Mouse (Mus musculus) cortical plate, adult 2 months (tissue): ENCODE data around the gene Dtx4. TPM values are rescaled to one million over a fixed set of nuclear protein-coding genes. Genes with fewer than 3 reads are reported as not detected.

Source experiments
- H3K27ac ChIP-seq: fragments of 200-500 bp; 2 replicates; pipeline ENCODE4 v1.5.1; 2012; ENCODE audit warnings: low read length, control low read depth, inconsistent platforms; ENCODE audit not compliant: insufficient read depth
- H3K4me1 ChIP-seq: fragments of 200-500 bp; 2 replicates; pipeline ENCODE4 v1.6.1; 2011; ENCODE audit warnings: low read length; ENCODE audit not compliant: control insufficient read depth, insufficient read depth
- H3K4me3 ChIP-seq: fragments of 200-500 bp; 2 replicates; pipeline ENCODE4 v1.5.1; 2011; ENCODE audit warnings: mild to moderate bottlenecking, low read length, control low read depth; ENCODE audit not compliant: insufficient read depth
- CTCF ChIP-seq: fragments of 200-500 bp; IDR thresholded peaks from 2 replicates; pipeline ENCODE4 v1.5.1; 2011; ENCODE audit warnings: mild to moderate bottlenecking, control low read depth, low read length; ENCODE audit not compliant: insufficient read depth; ENCODE audit errors: extremely low read depth
- POLR2A ChIP-seq: fragments of 200-500 bp; IDR thresholded peaks from 2 replicates; pipeline ENCODE4 v1.6.1; 2011; ENCODE audit warnings: mild to moderate bottlenecking, low read length, control low read depth; ENCODE audit not compliant: insufficient read depth; ENCODE audit errors: extremely low read depth
- polyA plus RNA-seq: library from polyadenylated mRNA; depleted of rRNA; stranded (reverse); fragments of >200 nt; gene quantifications from 2 replicates; pipeline ENCODE4 v1.2.3, GENCODE M21; 2012

The Dtx4 gene
- polyA plus RNA-seq, 1 experiment: 20.8 TPM

DNA sequence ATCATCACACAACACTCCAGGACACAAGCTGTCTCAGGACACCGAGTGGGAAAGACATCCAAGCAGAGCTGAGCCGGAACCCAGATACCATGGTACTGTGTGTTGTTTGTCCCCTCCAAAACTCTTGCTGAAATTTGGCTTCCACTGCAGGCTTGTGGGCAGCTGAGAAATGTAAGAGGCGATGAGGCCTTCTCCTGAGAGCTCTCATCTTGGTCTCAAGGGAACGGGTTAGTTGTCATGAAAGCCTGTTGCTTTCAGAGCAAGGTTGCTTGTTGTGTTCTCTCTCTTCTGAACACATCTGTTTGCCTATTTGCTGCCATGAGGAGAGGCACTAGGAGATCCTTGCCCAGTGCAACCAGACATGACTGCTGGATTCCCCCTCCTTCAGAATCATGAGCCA, 27.3 kb downstream of the Dtx4 start:
- peaks cover 8% of the 10 kb centered on the region; the same call in 1 of the 2 replicates for H3K4me1 ChIP-seq
- H3K4me3 ChIP-seq: no peak overlapping the region
- no peak overlapping the region for H3K27ac ChIP-seq
- TF ChIP-seq CTCF (no peak), POLR2A (no peak)

- Histone ChIP-seq H3K27ac (no peak overlapping the region), H3K4me1 (peaks cover 8% of the 10 kb centered on the region; the same call in 1 of the 2 replicates), H3K4me3 (no peak overlapping the region)
- TF ChIP-seq CTCF (no peak), POLR2A (no peak)
Measured at GRCm38 (mm10) chr19:12473201-12473641, 28.0 kb downstream of the Dtx4 start.

DNA sequence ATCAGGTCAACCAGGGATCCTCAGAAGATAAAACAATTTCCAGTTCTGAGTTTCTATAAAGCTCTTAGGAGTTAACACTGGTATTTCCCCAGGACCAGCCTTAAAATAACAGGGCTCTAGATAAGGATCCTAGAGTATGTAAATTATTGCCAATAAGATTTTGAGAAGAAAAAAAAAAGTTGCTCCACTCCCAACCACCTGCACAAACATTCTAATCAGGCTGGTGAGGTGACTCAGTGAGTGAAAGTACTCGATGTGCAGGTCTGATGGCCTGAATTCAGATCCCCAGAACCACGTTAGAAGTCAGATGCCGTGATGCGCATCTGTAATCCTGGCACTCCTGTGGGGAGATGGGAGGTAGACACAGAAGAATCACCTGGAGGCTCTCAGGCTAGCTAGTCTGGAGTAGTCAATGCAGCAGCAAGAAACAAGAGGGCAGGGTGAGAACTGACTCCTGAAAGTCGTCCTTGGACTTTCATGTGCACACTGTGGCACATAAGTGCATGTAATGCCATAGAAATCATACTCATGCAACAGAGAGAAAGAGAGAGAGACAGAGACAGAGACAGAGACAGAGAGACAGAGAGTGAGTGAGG, 28.8 kb downstream of the Dtx4 start:
- TF ChIP-seq CTCF (no peak), POLR2A (no peak)
- peaks cover 8% of the 10 kb centered on the region; the same call in 1 of the 2 replicates for H3K4me1 ChIP-seq
- H3K27ac ChIP-seq: peak overlapping the region; percentile 44; the same call in 1 of the 2 replicates
- H3K4me3 ChIP-seq: no peak overlapping the region

- no peak for TF ChIP-seq POLR2A
- H3K4me3 ChIP-seq: no peak overlapping the region
- no peak overlapping the region for H3K27ac ChIP-seq
- H3K4me1 ChIP-seq: peaks cover 8% of the 10 kb centered on the region; the same call in 1 of the 2 replicates
Measured at GRCm38 (mm10) chr19:12471866-12472265, 29.4 kb downstream of the Dtx4 start.

DNA sequence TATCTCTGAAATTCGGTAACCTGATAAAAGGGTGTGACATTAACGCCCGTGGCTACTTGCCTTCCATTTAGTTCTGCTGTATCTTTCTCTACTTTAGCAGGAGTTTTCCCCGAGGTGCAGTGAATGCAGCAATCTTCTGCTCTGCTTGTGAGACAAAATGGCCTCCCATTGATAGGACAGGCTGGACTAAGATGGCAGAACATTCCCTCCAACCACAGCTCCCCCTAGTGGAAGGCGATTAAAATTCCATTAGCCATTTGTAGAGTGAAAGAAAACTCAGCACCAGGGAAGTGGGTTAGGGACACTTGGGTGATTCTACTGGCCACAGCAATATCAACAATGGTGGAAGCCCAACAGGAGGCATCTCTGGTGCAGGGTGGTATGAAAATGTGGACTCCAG, 33.8 kb downstream of the Dtx4 start:
- TF ChIP-seq CTCF (no peak), POLR2A (no peak)
- Histone ChIP-seq H3K4me3 (no peak overlapping the region), H3K27ac (no peak overlapping the region), H3K4me1 (no peaks in the 10 kb centered on the region)

DNA sequence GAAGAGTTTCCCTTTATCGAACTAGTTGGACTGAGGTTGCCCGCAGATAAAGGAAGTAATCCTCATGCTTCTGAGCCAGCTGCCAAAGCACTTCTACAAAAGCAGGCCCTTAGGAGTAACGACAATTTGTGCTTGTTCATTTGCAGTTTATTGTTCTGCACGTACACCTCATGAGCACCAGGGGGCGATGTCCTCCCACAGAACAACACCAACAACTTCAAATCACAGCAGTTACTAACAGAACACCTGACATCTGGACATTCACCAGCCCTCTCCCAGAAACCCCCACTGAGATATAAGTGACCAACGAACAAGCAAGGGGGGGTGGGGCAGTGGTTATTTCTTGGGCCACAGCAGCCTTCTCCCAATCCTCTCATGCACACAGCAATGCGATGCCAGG, 35.0 kb downstream of the Dtx4 start:
- H3K27ac ChIP-seq: no peak overlapping the region
- H3K4me1 ChIP-seq: no peaks in the 10 kb centered on the region
- no peak for TF ChIP-seq POLR2A
- peak; percentile 87 for TF ChIP-seq CTCF
- H3K4me3 ChIP-seq: no peak overlapping the region

- no peak overlapping the region for H3K27ac ChIP-seq
- H3K4me1 ChIP-seq: no peaks in the 10 kb centered on the region
- no peak for TF ChIP-seq CTCF
- no peak for TF ChIP-seq POLR2A
- H3K4me3 ChIP-seq: no peak overlapping the region
Measured at GRCm38 (mm10) chr19:12465530-12466144, 35.6 kb downstream of the Dtx4 start.

DNA sequence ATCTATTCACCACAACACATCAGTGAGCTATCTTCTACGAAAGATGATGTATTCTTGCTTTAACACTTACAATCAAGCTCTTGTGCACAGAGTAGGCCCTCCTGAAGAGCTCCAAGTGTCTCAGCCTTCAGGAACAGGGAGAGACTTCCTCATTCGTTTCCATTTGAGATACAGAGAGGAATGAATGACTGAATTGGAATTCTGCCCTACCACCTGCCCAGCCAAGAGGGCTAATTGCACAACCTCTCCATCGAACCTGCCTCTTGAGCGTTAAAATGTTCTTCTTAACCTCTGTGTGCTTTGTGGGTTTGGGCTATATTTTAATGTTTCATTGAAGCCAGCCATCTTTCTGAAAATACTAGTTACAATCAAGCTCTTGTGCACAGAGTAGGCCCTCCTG, 36.6 kb downstream of the Dtx4 start:
- H3K4me3 ChIP-seq: no peak overlapping the region
- H3K27ac ChIP-seq: no peak overlapping the region
- no peaks in the 10 kb centered on the region for H3K4me1 ChIP-seq
- TF ChIP-seq CTCF (no peak), POLR2A (no peak)

GRCm38 (mm10) chr19:12464127-12464526, 37.1 kb downstream of the Dtx4 start:
- no peak for TF ChIP-seq POLR2A
- TF ChIP-seq CTCF: no peak
- H3K27ac ChIP-seq: no peak overlapping the region
- H3K4me1 ChIP-seq: no peaks in the 10 kb centered on the region
- H3K4me3 ChIP-seq: no peak overlapping the region

DNA sequence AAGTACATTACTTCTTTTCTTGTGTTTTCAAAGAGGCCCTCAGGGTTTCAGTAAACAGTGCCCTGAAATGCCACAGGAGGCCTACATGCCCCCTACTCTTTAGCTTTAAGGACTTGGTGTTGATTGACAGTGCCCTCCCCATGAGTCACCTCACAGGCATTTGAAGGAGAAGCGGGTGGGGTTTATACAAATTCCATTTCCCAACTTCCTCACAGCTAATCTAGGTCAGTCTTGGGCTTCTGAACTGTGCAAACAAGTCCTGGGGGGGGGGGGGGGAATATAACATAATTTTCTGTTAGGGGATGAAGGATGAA, 37.6 kb downstream of the Dtx4 start:
- TF ChIP-seq POLR2A (no peak), CTCF (no peak)
- Histone ChIP-seq H3K27ac (no peak overlapping the region), H3K4me1 (no peaks in the 10 kb centered on the region), H3K4me3 (no peak overlapping the region)
